Mouse (Mus musculus): ENCODE data around the gene Spin2c.

Spin2c gene

GRCm38 (mm10) chrX:153831951-153832561, at the start of gene Spin2c:
Gene Spin2c, plus strand, starts transcription at chrX:153832225.
- DNase-seq (ENCODE audit: low spot score), result peak; percentile 20

- DNase-seq (ENCODE audit: low spot score), result no peak
Measured at GRCm38 (mm10) chrX:153832606-153833005, 581 bp downstream of the Spin2c start.

Measured in ovary, postnatal 14 days (tissue).